Mouse (Mus musculus): ENCODE results near the gene Hpdl. TPM values are rescaled to one million over a fixed set of nuclear protein-coding genes. Genes with fewer than 3 reads are reported as not detected.

Gene Hpdl
- polyA plus RNA-seq, 1 experiment from 2014 or later: 0.22 TPM

Other genes starting within 250 kb of the Hpdl start
- 3.8 and 4.7 TPM in 2 replicates for gene Ccdc17, start 225.1 kb downstream of the Hpdl start, polyA plus RNA-seq (2014; fragmentation: Nextera tagmentation; extraction: Ambion mirVana)
- gene Nasp, start 193.8 kb downstream of the Hpdl start, polyA plus RNA-seq (2014; fragmentation: Nextera tagmentation; extraction: Ambion mirVana): 150 and 162 TPM in 2 replicates
- gene Akr1a1, start 170.0 kb downstream of the Hpdl start, polyA plus RNA-seq (2014; fragmentation: Nextera tagmentation; extraction: Ambion mirVana): 781 and 795 TPM in 2 replicates
- 1,331 and 1,341 TPM in 2 replicates for gene Prdx1, start 136.2 kb downstream of the Hpdl start, polyA plus RNA-seq (2014; fragmentation: Nextera tagmentation; extraction: Ambion mirVana)
- 18.4 and 19.1 TPM in 2 replicates for gene Mmachc, start 113.3 kb downstream of the Hpdl start, polyA plus RNA-seq (2014; fragmentation: Nextera tagmentation; extraction: Ambion mirVana)
- 40.0 and 44.3 TPM in 2 replicates for gene Ccdc163, start 113.2 kb downstream of the Hpdl start, polyA plus RNA-seq (2014; fragmentation: Nextera tagmentation; extraction: Ambion mirVana)
- gene Tesk2, start 100.8 kb downstream of the Hpdl start, polyA plus RNA-seq (2014; fragmentation: Nextera tagmentation; extraction: Ambion mirVana): 7.5 and 9.8 TPM in 2 replicates
- gene Toe1, start 14.1 kb downstream of the Hpdl start, polyA plus RNA-seq (2014; fragmentation: Nextera tagmentation; extraction: Ambion mirVana): 31.8 and 33.7 TPM in 2 replicates
- gene Mutyh, start 14.0 kb downstream of the Hpdl start, polyA plus RNA-seq (2014; fragmentation: Nextera tagmentation; extraction: Ambion mirVana): 13.9 and 16.6 TPM in 2 replicates
- 0.49 and 0.69 TPM in 2 replicates for gene Zswim5, start 55.7 kb upstream of the Hpdl start, polyA plus RNA-seq (2014; fragmentation: Nextera tagmentation; extraction: Ambion mirVana)
- gene Urod, start 172.7 kb upstream of the Hpdl start, polyA plus RNA-seq (2014; fragmentation: Nextera tagmentation; extraction: Ambion mirVana): 76.1 and 85.2 TPM in 2 replicates
- gene Hectd3, start 173.6 kb upstream of the Hpdl start, polyA plus RNA-seq (2014; fragmentation: Nextera tagmentation; extraction: Ambion mirVana): 5.6 and 5.9 TPM in 2 replicates
- 43.7 and 47.4 TPM in 2 replicates for gene Eif2b3, start 197.7 kb upstream of the Hpdl start, polyA plus RNA-seq (2014; fragmentation: Nextera tagmentation; extraction: Ambion mirVana)

Measured in stomach, embryonic 14.5 days (tissue).